Mouse (Mus musculus): ENCODE measurements around the gene Supt3.

The Supt3 gene

DNA sequence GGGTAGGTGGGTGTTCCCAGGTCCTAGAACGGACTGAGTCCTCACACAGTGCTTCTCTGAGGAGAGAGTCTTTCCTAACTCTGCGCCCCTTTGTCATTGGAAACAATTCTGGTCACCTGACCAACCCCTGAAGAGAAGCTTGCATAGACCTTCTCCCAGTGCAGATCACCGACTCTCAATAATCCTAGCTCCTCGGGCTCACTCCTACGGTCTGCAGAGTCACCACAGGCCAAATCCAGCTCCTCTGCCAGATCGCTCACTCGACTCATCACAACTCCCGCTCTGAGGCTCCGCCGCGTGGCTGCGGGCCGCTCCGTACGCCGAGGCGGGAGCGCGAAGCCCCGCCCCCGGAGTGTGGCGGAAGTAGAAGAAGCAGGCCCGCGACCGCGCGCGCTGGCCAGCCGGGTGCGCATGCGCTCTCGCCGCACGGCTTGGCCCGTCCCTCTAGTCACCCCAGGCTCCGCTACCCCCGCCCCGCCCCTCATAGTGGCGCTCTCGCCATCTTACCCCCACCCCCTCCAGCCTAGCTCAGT lies at the start of gene Supt3:
Gene Supt3, plus strand, starts transcription at position 415 of the 533 bp plus-strand sequence.
- peak; percentile 99 for DNase-seq

DNA sequence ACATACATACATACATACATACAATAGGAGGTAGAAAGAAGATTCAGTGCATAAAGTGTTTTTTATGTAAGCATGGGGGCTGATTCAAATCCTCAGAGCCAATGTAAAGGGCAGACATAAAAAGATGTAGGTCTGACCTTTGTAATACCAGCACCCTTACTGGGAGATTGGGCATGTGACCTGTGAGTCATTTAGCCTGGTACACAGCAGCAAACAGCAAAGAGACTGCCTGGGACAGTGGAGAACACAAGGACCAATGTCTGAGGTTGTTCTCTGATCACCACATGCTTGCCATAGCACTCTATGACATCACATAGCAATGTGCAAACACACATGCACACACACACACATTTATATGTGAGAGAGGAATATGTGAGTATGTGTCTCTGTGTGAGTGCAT lies 49.3 kb upstream of the Supt3 start:
- no peak for DNase-seq

DNA sequence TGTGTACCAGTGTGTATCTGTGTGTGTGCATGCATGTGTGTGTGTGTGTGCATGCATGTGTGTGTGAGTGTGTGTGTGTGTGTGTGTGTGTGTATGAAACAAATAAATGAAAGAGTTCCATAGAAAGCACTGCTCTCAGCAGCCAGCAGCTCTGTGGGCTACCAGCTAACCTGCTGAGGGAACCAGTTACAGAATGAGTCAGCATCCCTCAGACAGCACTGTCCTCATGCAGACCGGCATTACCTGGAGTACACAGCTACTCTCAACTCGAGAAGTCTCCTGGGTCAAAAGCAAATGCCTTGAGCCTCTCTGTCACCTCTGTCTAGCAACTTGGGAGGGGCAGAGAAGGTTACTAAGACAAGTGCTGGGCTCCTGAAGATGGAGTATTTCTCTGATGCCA lies 48.5 kb upstream of the Supt3 start:
- DNase-seq = no peak

DNA sequence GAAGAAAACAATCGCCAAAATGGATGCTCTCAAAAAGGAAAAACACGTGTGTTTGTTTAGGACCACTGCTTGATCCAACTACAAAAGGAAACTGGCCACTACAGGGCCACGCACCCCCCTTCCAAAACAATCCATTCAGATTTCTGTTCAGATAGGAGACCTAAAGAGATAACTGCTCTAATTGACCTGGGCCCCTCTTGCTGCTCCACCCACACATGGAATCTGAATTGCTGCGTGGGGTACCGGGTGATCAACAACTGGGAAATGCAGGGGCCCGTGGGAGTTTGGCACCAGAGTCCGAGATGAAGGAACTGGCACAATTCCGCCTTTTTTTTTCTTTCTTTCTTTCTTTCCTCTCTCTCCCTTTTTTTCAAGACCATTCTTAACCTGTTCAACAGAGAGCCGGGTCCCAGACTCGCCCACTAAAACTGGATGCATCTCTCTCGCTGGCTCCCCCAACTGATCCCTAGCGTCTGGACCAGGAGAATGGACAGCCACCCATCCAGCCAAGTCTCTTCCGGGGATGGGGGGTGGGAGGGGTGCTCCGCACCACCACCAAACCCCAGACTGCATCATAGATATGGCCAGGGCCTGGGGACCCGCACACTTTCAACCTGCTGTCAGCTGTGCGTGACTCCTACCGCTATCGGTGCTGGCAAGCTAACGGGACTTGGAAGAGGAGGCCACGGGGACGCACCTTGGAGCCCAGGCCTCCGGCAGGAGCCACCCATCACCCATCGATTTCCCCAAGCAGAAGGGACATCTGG lies 43.2 kb upstream of the Supt3 start:
- peak; percentile 12 to 21 for DNase-seq

DNA sequence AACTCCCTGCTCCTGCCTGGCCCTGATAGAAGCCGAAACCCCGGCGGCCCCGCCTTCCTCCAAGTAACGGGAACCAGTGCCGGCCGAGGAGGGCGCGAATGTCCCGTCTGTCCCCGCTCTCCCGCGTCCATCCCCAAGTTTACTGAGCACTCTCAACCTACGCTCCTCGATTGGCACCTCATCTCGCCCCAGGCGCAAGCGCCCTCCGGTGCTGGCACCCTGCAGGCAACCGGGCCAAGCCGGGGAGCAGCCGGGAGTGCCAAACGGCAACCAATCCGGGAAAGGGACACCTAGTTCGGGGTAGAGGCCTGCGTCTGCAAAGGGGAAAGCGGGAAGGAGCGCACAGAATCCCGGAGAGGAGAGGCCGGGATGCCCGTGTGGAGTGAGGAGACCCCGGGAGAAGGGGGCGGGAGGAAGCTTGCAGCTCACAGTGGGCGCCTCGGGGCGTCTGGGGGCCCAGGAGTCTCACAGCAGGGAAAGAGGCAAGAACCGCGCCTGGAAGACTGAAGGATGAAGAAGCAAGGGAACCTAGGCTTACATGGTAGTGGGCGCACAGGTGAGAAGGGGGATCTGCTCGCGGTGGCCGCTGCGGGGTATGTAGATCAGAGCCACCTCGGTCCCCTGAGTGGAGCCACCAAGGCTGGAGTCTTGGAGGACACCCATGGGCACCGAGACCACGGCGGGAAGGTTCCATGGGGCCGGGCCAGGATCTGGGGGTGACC lies 42.3 kb upstream of the Supt3 start:
- DNase-seq = peak; percentile 50

DNA sequence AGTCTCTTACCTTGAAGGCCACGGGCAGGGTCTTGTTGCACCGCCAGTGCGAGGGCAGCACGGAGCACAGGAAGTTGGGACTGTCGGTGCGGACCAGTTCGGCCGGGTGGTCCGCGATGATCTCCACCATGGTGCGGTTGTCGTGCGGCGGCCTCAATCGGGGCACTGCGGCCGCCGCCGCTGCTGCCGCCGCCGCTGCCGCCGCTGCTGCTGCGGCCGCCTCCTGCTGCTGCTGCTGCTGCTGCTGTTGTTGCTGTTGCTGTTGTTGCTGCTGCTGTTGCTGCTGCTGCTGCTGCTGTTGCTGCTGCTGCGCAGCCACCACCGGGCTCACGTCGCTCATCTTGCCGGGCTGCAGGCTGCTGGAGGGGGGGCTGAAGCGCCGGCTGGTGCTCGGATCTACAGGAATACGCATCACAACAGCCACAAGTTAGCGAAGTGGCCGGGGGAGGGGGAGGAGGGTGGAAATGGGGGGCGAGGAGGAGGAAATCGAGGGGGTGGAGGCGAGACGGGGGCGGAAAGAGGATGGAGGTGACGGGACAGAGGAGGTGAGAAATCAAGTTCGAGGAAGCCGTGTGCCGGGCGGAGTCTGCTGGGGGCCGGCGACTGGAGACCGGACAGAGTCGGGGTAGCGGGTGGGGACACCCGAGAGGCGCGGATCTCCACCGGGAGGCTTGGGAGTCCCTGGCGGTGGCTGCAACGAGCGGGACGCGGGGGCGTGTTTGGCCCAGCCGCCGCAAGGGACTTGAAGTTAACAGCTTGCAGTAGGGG lies 41.5 kb upstream of the Supt3 start:
- DNase-seq = peak in 1 of 2 experiments; percentile 33

DNA sequence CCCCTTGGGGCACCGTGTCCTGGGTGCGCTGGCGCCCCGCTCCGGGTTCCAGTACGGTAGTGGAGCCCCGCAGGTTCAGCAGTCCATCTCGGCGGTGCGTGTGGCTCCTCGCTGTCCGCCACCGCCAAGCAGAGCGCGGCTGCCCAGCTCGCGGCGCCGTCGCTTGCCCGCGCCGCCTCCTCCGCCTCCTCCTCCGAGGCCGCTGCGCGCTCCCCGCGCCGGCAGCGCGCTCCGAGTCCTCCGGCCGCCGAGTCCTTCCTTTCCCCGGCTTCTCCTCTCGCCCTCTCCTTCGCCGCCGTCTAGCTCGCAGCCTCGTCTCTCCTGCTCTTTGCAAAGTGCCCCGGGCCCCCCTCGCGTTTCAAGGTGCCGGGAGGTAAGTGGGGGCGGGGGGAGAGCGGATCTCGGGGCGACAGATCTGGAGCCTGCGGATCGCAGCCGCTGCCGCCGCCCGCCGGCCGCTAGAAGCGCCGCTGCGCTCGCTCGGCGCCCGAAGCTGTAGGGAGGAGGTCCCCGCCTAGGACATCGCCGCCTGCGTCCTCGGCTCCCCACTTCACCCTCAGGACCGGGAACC lies 40.9 kb upstream of the Supt3 start:
- peak; percentile 72 to 77 for DNase-seq

DNA sequence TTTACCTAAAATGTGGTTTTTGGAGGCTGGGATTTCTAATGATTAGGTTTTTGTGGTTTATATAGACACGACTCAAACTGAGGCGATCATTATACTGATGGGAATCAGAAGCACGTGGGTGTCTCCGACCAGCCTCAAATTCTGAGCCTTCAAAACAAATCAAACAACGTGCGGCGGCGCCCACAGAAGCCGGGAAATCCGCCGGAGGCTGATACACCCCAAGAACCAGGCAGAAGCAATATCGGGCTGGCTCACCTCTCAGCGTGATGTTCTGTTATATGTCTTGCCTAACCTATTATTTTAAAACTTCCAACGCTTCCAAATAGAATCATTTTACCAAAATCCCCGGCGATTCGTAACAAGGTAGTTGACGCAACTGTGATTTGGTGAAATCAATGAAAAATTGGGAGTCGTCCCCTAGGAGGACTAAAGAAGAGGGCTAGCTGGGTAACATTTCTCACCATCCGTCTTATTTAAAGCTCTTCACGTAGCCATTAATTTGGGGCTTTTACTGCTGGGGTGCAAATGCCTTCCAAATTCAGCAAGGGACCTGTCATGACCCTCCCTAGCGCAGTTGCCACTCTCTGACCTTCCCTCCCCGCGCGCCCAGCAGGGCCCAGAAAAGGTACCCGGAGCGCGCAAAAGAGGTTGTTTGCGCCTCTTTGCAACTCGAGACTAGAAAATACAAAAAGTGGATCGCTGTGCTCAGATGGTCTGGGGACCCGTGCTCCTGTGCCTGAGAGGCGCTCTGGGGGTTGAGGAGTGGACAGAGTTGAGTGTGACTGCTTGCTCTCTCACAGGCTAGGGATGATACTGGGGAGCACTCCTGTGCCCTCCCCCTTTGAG lies 39.5 kb upstream of the Supt3 start:
- peak; percentile 22 to 42 for DNase-seq

DNA sequence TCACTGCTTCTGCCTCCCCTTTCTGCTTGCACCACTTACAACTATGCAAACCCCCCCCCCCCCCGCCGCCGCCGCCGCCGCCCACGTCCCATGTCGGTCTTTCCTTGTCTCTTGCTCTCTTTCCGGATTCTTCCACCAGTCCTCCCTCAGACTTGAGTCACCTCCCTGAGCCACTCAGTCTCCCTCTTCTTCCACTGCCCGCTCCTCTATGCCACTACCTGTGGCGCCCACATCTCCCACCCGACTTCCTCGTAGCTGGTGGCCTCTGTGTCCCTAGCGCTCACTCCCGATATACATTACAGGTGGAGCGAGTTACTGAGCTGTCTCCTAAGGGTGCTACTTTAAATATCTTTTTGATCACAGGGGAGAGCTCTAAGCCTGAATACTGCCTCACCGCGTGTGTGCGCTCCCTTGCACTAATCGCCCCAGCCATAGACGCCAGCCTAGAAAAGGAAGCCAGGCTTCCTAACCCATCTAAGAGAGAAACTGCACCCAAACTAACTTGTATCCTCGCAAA lies 38.8 kb upstream of the Supt3 start:
- peak in 1 of 2 experiments; percentile 13 for DNase-seq

DNA sequence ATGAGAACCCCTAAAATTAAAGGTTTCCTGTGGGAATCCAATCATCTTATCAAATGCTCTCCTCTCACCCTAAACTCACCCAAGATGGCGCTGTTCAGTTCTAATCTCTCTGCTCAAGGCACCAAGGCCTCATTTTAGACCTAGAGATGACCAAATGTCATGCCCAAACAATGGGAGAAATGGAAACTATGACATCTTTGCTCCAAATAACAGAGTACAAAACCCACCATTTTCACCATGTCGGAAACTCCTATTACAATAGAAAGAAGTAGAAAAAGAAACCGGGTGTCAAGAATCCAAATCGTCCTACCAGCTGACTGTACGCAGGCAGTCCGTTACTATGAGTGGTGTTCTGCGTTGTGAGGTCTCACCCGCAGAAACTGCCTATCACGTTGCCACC lies 34.7 kb upstream of the Supt3 start:
- no peak for DNase-seq

DNA sequence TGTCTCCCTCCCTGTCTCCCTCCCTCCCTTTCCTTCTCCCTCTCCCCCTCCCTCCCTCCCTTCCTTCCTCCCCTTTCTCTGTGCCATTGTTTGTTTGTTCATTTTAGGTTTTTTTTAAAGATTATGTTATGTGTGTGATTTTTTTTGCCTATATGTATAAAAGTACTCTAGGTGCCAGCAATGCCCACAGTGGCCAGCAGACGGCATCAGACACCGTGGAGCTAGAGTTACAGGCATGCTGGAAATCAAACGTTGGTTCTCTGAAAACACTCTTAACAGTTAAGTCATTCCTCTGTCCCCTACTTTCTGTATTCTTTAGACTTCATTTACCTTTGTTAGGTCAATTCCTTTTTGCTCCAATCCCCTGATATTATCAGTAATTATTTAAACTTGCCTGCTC lies 33.2 kb upstream of the Supt3 start:
- DNase-seq = no peak

DNA sequence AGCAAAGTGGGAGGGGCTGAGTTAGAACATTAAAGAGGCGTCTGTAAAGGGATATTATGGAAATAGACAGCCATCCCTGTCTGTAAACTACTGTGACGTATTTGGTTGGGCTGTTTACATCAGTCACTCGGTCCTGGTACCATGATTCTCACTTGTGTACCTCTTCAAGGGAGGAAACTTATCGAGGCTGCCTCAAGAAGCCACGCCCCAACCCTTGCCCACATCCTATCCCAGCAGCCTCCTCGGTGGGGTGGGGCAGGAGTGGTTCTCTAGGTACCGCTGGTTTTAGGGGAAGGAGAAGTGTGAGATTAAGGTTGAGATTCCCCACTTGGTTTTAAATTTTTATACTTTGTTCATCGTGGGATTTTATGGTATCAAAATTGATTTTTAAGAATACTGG lies 31.6 kb upstream of the Supt3 start:
- DNase-seq = no peak

DNA sequence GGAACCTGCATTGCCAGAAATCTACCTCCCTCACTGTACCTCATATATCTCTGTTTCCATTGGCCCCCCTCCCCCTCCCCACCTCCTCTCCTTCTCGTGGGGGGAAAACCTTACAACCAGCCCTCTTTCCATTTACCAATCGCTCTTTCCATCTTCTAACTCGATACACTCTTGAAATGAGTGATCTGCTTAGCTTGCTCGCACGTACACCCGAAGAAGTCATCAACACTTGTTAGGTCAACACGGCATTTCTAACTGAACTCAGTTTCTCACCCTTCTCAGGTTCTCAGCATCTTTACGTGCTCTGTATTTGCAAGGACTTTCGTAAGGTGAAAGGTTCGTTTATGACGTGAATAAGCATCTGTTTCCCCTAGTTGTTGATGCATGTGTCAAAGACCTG lies 10.6 kb upstream of the Supt3 start:
- DNase-seq = no peak

DNA sequence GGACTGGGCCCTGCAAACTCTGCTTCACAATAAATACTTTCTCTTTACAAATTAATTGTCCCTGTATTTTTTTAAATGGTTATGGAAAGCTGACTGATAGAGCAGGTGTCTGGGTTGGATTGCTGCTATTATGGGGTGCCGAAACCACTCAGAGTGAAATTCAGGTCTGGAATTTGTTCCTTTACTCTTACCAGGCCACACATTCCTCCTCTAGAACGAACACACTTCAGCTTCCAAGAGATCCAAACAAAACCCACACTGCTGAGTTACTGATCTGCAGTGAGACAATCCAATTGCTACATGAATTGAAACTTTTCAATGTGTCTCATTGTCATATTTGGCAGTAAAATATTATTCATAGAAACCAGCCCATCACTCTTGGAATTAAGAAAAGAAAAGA lies 10.0 kb upstream of the Supt3 start:
- DNase-seq = no peak

DNA sequence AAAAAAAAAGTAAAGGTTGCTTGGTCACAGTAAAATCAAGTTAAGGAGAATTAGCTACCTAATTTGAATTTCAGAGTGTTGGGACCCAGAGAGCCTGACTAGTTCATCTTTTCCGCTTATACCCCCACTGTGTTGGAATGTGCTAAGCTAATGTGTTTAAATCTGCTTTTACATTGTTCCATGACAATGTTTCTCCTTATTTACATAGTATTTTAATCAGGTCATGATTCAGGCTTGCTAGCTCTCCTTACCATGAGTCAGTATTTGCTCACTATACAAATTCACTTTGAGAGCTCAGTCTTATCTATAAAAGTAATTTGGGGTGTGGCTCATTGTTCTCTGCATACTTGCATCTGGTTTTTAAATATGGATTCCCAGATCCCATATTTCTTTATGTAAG lies 9.6 kb upstream of the Supt3 start:
- no peak for DNase-seq

DNA sequence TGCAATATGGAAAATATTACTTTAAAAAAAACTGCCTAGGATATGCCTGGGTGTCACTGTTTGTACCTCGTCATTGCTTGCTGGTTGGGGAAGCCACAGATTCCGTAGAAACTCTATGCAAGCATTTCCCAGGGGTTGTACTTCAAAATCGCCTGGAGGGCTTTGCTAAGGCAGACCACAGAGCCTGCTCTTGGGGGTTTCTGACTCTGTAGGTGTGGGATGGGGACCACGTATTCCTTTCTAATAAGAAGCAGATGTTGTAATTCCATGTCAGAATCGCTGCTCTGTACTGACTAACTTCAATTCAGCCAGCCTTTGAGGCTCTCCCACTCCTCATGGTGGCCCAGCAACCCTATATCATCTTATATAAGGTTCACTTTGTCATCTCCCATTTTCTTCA lies 8.4 kb upstream of the Supt3 start:
- no peak for DNase-seq

DNA sequence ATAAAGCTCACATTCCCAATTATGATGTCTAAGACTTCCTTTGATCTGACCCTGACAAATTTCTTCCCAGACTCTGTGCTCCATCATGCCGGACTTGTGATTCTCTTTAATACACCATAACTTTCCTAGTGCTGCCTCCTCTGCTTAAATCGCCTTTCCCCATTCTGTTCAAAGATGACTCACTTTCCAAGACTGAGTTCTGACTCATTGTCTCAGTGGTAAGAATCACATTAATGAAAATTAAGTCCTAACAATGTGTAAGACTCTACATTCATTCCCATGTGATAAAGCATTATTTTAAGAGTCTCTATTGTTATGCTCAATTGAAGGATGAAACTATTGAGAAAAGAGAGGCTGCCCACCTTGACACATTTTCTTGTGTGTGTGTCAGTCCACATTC lies 6.1 kb upstream of the Supt3 start:
- no peak for DNase-seq

DNA sequence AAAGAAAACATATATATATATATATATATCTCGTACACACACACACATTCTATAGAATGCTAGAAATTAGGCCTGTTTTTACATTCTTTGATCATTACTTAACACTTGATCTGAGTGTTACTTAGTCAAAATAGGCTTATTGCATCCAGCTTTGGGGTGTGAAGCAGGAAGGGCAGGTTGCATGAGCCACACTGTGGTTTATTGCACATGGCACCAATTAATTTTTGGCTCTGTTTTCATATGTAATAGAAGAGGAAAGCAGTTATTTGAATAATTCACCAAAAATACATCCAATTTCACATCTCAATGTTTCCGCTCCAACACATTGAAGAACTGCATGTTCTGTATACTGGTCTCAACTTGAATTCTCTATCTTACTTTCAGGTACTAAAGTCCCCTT lies 4.4 kb upstream of the Supt3 start:
- DNase-seq = no peak

DNA sequence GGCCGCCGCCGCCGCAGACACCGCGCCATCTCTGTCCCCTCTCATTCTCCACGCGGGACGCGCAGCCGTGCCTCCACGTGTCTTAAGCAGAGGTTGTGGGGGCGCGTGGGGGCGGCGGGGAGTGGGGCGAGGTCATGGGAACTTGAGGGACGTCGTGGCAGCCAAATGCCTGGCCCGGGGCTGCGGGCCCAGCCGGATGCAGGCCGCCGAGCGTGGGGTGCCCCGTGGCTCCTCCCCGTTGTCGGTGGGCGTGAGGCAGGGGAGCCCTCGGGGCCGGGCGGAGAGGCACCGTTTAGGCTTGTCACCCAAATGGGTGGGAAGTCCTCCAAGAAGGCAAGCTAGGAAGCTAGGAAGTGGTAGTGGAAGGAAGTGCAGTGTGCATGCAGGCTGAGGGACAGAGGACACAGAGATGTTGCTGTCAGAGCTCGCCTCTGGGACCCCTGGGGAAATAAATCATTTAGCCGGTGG lies 419 bp downstream of the Supt3 start:
- peak; percentile 81 to 82 for DNase-seq

DNA sequence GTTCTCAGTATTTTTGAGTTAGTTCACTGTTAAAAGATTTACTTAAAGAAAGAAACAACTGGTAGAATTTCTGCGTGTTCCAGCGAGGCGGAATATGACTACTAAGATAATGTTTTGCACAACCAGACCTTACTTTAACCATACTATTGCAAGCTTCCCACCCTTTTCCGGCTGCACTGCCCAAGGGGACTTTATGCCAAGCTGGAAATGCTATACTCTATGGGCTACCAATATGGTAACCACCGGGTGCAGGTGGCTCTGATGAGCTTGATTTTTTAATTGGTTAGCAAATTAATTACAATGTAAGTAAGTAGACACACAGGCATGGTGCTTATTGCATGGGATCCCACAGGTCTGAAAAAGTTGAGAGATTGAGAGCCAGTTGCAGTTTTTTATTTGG lies 1.2 kb downstream of the Supt3 start:
- DNase-seq = peak; percentile 6 to 9

DNA sequence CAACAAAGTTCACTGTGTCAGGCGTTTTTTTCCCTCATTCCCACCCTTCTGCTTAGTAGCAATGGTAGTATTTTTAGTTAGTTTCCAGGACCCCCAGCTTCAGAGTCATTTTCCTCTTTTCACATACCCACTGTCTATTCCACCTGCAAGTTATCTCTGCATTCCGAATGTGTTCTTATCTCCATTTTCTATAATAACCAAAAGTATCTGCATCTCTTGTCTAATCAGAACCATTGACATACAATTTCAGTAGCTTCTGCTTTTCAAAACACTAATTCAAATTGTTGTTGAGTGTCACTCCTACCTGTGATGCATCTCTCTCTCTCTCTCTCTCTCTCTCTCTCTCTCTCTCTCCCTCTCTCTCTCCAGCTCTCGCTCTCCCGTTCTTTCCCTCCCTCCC lies 3.4 kb downstream of the Supt3 start:
- no peak for DNase-seq

DNA sequence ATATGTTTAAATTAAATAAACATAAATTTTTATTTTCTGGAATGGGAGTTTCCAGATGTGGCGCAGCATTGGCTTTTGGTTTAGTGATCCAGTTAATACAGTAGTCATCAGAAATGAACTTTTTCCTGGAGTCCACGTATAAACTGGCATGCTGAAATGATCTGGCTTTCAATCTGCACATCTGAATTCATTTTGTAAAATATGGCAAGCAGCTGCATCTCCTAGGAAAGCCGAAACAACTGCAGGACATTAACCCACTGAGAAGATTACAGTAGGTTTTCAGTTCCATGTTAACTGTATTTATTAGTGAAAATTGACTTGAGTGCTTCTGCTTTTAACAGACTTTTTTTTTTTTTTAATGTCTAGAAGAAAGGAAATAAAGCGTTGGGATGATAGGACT lies 5.4 kb downstream of the Supt3 start:
- no peak for DNase-seq

Data from cerebellum, postnatal 10 days (tissue).